Mouse (Mus musculus): ENCODE data around the gene Akap2. TPM values are rescaled to one million over a fixed set of nuclear protein-coding genes. Genes with fewer than 3 reads are reported as not detected.
A peak's percentile ranks its signal among the peaks of the same experiment; 100 is the strongest.

The Akap2 gene
- polyA plus RNA-seq, 1 experiment from 2014 or later = 38.2 TPM

DNA sequence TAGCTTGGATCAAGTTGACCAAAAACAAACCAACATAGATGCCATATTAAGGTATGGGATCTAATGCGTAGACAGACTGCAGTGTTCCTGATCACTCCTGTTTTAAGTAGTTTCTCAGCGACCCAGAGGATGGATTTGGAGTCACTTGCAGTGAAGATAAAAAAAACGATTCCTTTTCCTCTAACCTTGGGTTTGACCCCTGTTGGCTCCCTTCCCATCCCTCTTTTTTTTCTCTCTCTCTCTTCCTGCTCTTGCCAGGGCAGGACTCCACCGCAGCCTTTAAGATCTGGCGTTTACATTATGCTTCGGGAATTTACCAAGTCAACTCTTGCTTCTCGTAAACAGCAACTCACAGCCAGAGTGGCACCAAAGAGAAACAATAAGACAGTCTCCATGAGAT, 83.8 kb downstream of the Akap2 start:
- Histone ChIP-seq H3K9ac (ENCODE audit: low read depth, low read length) (no peak overlapping the region), H3K27ac (ENCODE audit: low read depth, low read length) (no peak overlapping the region), H3K9me3 (ENCODE audit: control insufficient read depth, low read length) (no peaks in the 10 kb centered on the region), H3K27me3 (ENCODE audit: control insufficient read depth, insufficient read depth, low read length) (no peaks in the 10 kb centered on the region), H3K36me3 (ENCODE audit: control insufficient read depth, insufficient read depth, low read length) (no peaks in the 10 kb centered on the region), H3K4me2 (replicated peaks; ENCODE audit: low read depth, low read length) (no peak overlapping the region), H3K4me1 (replicated peaks; ENCODE audit: control insufficient read depth, insufficient read depth, low read length) (no peaks in the 10 kb centered on the region), H3K4me3 (ENCODE audit: low read depth, low read length) (no peak overlapping the region)
- no peak for DNase-seq (ENCODE audit: low spot score)
- ATAC-seq (ENCODE audit: low FRiP score) = no peak
- WGBS = 85% methylated on average over 7 of the region's 7 CpGs

DNA sequence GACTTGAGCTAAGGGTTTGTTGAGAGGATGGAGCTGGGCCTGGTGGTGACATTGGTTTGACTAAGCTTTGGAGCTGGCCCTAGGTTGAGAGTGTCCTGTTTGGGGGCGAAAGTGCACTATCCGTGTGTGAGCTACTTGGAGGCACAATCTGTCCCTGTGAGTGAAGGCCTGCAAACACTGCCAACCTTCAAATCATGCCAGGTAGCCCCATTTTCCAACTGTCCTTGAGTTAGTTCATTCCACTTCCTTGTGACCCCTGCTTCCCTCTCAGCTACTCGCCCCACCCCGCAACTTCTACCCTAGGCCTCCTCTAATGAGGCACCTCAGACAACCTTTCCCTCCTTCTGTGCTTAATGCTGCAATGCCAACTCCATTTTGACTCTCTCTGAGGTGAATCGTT, 84.5 kb downstream of the Akap2 start:
- WGBS = 87% methylated on average over 5 of the region's 5 CpGs
- Histone ChIP-seq H3K9me3 (ENCODE audit: control insufficient read depth, low read length) (no peaks in the 10 kb centered on the region), H3K4me3 (ENCODE audit: low read depth, low read length) (no peak overlapping the region), H3K27me3 (ENCODE audit: control insufficient read depth, insufficient read depth, low read length) (no peaks in the 10 kb centered on the region), H3K4me1 (replicated peaks; ENCODE audit: control insufficient read depth, insufficient read depth, low read length) (no peaks in the 10 kb centered on the region), H3K9ac (ENCODE audit: low read depth, low read length) (no peak overlapping the region), H3K36me3 (ENCODE audit: control insufficient read depth, insufficient read depth, low read length) (no peaks in the 10 kb centered on the region), H3K27ac (ENCODE audit: low read depth, low read length) (no peak overlapping the region), H3K4me2 (replicated peaks; ENCODE audit: low read depth, low read length) (no peak overlapping the region)
- DNase-seq (ENCODE audit: low spot score) (no peak), ATAC-seq (ENCODE audit: low FRiP score) (no peak)

DNA sequence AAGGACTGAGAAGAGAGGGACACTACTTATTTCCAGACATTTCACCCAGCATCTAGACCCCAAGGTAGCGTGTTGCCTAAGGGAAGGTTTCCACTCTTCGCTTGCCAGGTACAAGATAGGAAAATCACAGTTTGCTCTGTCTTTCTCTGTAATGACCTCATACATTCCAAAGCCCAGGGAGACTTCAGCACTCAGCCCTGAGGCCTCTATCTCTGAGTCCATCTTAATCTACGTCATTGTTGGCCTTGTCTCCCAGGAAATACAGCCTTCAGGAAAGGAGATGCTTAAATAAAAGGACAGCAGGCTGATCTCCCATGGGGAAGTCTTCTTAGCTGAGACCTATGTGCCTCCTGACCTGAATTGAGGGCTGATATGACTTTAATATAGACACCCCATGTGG, 85.0 kb downstream of the Akap2 start:
- Histone ChIP-seq H3K4me3 (ENCODE audit: low read depth, low read length) (no peak overlapping the region), H3K4me1 (replicated peaks; ENCODE audit: control insufficient read depth, insufficient read depth, low read length) (no peaks in the 10 kb centered on the region), H3K4me2 (replicated peaks; ENCODE audit: low read depth, low read length) (no peak overlapping the region), H3K27me3 (ENCODE audit: control insufficient read depth, insufficient read depth, low read length) (no peaks in the 10 kb centered on the region), H3K9me3 (ENCODE audit: control insufficient read depth, low read length) (no peaks in the 10 kb centered on the region), H3K36me3 (ENCODE audit: control insufficient read depth, insufficient read depth, low read length) (no peaks in the 10 kb centered on the region), H3K9ac (ENCODE audit: low read depth, low read length) (no peak overlapping the region), H3K27ac (ENCODE audit: low read depth, low read length) (no peak overlapping the region)
- DNase-seq (ENCODE audit: low spot score) (no peak), ATAC-seq (ENCODE audit: low FRiP score) (no peak)
- 83% methylated on average over 3 of the region's 3 CpGs for WGBS

DNA sequence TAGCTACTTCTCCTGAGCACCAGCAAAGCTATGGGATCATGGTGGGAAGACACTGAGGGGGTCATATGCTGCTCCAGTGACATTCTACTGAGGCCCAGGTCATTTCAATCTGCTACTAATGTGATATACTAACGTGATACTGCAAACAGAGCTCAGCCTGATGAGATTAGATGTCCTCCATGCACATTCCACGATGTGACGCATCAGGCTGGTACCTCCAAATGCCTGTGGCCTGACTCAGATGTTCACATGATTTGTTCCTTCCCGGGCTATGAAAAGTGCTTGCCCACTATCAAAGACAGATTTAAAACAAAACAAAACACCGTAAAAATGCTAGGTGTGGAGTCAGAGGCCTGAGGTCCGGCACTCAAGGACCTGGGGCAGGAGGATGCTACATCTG, 87.4 kb downstream of the Akap2 start:
- H3K4me2 ChIP-seq (replicated peaks; ENCODE audit: low read depth, low read length) = no peak overlapping the region
- 89% methylated on average over 6 of the region's 6 CpGs for WGBS
- H3K36me3 ChIP-seq (ENCODE audit: control insufficient read depth, insufficient read depth, low read length) = no peaks in the 10 kb centered on the region
- no peak overlapping the region for H3K4me3 ChIP-seq (ENCODE audit: low read depth, low read length)
- H3K4me1 ChIP-seq (replicated peaks; ENCODE audit: control insufficient read depth, insufficient read depth, low read length) = no peaks in the 10 kb centered on the region
- H3K27me3 ChIP-seq (ENCODE audit: control insufficient read depth, insufficient read depth, low read length) = no peaks in the 10 kb centered on the region
- H3K9me3 ChIP-seq (ENCODE audit: control insufficient read depth, low read length) = no peaks in the 10 kb centered on the region
- H3K9ac ChIP-seq (ENCODE audit: low read depth, low read length) = no peak overlapping the region
- ATAC-seq (ENCODE audit: low FRiP score) (no peak), DNase-seq (ENCODE audit: low spot score) (no peak)
- H3K27ac ChIP-seq (ENCODE audit: low read depth, low read length) = no peak overlapping the region

DNA sequence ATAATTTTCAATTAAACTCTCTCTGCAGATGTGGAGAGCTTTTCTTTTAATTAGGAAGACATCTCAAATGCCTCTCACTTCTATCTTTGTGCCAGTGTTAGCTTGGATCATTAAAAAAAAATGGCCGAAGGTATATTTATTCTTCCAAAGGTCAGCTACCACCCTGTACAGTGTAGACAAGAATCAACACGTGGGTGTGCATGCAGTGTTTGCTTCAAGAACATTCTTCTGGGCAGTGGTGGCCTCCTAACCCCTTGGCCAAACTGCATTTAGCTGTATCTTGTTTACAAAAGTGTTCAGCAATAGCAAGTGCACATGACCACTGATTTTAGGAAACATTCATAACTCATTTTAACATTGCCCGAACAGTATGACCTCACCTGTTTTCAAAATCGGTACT, 92.0 kb downstream of the Akap2 start:
- Histone ChIP-seq H3K4me2 (replicated peaks; ENCODE audit: low read depth, low read length) (no peak overlapping the region), H3K9ac (ENCODE audit: low read depth, low read length) (no peak overlapping the region), H3K4me1 (replicated peaks; ENCODE audit: control insufficient read depth, insufficient read depth, low read length) (no peaks in the 10 kb centered on the region), H3K9me3 (ENCODE audit: control insufficient read depth, low read length) (no peaks in the 10 kb centered on the region), H3K36me3 (ENCODE audit: control insufficient read depth, insufficient read depth, low read length) (no peaks in the 10 kb centered on the region), H3K4me3 (ENCODE audit: low read depth, low read length) (no peak overlapping the region), H3K27me3 (ENCODE audit: control insufficient read depth, insufficient read depth, low read length) (no peaks in the 10 kb centered on the region), H3K27ac (ENCODE audit: low read depth, low read length) (no peak overlapping the region)
- ATAC-seq (ENCODE audit: low FRiP score) = no peak
- DNase-seq (ENCODE audit: low spot score) = no peak
- WGBS = 90% methylated on average over 4 of the region's 4 CpGs

DNA sequence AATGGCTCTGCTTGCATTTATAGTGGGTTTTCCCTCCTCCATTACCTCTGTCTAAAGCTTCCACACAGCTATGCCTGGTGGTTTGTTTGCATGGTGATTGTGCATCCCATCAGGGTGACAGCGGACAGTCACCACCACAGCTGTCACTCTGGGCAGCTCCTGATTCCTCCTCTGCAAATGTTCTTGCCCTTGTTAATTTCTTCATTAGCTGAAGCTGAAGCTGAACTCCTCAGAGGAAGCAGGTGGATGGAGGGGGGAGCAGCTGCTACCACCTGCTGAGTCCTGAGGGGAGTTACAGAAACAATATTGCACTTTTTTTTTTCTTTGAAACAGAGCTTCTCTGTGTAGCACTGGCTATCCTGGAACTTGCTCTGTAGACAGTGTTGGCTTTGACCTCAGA, 94.6 kb downstream of the Akap2 start:
- WGBS = 74% methylated on average over 1 of the region's 1 CpGs
- H3K36me3 ChIP-seq (ENCODE audit: control insufficient read depth, insufficient read depth, low read length) = no peaks in the 10 kb centered on the region
- H3K4me1 ChIP-seq (replicated peaks; ENCODE audit: control insufficient read depth, insufficient read depth, low read length) = no peaks in the 10 kb centered on the region
- H3K9ac ChIP-seq (ENCODE audit: low read depth, low read length) = no peak overlapping the region
- H3K9me3 ChIP-seq (ENCODE audit: control insufficient read depth, low read length) = no peaks in the 10 kb centered on the region
- no peak overlapping the region for H3K4me3 ChIP-seq (ENCODE audit: low read depth, low read length)
- no peak overlapping the region for H3K27ac ChIP-seq (ENCODE audit: low read depth, low read length)
- DNase-seq (ENCODE audit: low spot score) = no peak
- no peak for ATAC-seq (ENCODE audit: low FRiP score)
- no peaks in the 10 kb centered on the region for H3K27me3 ChIP-seq (ENCODE audit: control insufficient read depth, insufficient read depth, low read length)
- no peak overlapping the region for H3K4me2 ChIP-seq (replicated peaks; ENCODE audit: low read depth, low read length)

DNA sequence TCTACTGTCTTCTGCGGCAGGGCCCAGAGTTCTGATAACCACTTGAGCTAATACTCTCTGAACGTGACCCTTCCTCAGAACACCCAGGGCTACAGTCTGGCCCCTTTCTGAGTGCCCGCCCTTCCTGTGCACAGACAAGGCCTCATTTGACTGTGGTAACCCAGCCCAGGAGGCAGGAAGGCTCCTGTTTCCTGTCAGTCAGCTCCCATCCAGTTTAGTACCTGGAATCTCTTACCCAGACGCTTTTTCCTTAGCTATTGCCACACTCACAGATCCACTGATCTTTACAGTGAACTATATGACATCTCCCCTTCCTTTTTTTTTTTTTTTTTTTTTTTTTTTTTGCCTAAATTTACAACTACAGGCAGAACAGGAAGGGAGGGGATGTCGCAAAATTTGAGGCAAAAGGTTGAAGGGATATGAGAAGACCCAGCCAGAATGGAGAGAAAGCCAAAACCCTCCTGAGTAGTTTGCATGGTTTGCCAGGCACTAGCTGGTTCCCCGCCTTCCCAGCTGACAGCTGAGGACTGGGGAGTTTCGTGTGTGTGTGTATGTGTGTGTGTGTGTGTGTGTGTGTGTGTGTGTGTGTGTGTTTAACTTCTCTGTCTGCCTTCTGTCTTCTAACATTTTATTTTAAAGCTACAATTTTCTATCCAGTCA, 95.6 kb downstream of the Akap2 start:
- Histone ChIP-seq H3K27ac (ENCODE audit: low read depth, low read length) (peak overlapping the region; percentile 17; the same call in 1 of the 2 replicates), H3K4me2 (replicated peaks; ENCODE audit: low read depth, low read length) (no peak overlapping the region), H3K4me3 (ENCODE audit: low read depth, low read length) (no peak overlapping the region), H3K4me1 (replicated peaks; ENCODE audit: control insufficient read depth, insufficient read depth, low read length) (no peaks in the 10 kb centered on the region), H3K27me3 (ENCODE audit: control insufficient read depth, insufficient read depth, low read length) (no peaks in the 10 kb centered on the region), H3K9me3 (ENCODE audit: control insufficient read depth, low read length) (no peaks in the 10 kb centered on the region), H3K9ac (ENCODE audit: low read depth, low read length) (no peak overlapping the region), H3K36me3 (ENCODE audit: control insufficient read depth, insufficient read depth, low read length) (no peaks in the 10 kb centered on the region)
- ATAC-seq (ENCODE audit: low FRiP score) = no peak
- WGBS = 68% methylated on average over 7 of the region's 7 CpGs
- DNase-seq (ENCODE audit: low spot score) = no peak

DNA sequence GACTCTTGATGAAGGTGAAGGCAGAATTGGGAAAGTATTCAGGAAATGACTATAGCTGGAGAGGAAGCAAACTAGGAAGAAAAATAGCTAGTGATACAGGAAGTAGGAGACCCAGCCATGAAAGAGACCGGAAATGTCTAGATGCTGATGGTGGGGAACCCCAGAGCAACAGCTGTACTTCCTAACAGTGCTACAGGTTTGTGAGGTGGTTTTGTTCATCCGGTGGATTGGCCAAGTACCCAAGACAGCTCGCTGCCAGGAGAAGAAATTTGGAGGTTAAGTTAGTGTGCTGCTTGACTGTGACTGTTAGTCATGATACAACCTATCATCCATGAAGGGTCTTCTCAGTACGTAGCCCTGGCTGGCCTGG, 96.1 kb downstream of the Akap2 start:
- Histone ChIP-seq H3K27ac (ENCODE audit: low read depth, low read length) (no peak overlapping the region), H3K9me3 (ENCODE audit: control insufficient read depth, low read length) (no peaks in the 10 kb centered on the region), H3K9ac (ENCODE audit: low read depth, low read length) (no peak overlapping the region), H3K4me3 (ENCODE audit: low read depth, low read length) (no peak overlapping the region), H3K4me1 (replicated peaks; ENCODE audit: control insufficient read depth, insufficient read depth, low read length) (no peaks in the 10 kb centered on the region), H3K36me3 (ENCODE audit: control insufficient read depth, insufficient read depth, low read length) (no peaks in the 10 kb centered on the region), H3K27me3 (ENCODE audit: control insufficient read depth, insufficient read depth, low read length) (no peaks in the 10 kb centered on the region), H3K4me2 (replicated peaks; ENCODE audit: low read depth, low read length) (no peak overlapping the region)
- DNase-seq (ENCODE audit: low spot score) = no peak
- 90% methylated on average over 4 of the region's 4 CpGs for WGBS
- ATAC-seq (ENCODE audit: low FRiP score) = no peak

DNA sequence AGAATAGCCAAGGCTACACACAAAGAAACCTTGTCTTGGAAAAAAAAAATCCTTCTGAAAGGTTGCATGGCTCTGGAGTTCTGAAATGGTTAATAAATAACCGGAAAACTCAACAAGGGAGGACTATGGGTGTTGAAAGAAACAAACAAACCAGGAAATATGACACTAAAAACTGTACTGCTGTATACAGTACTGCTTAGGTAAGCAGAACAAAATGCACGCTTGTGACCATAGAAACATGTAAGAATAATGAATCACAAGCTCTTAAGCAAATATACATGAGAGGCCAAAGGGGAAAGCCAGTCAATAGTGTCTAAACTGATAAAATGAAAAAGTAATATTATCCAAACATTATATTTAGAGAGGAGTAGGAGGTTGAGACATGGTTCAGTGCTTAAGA, 97.9 kb downstream of the Akap2 start:
- no peak overlapping the region for H3K9ac ChIP-seq (ENCODE audit: low read depth, low read length)
- H3K4me1 ChIP-seq (replicated peaks; ENCODE audit: control insufficient read depth, insufficient read depth, low read length) = no peaks in the 10 kb centered on the region
- no peaks in the 10 kb centered on the region for H3K9me3 ChIP-seq (ENCODE audit: control insufficient read depth, low read length)
- H3K36me3 ChIP-seq (ENCODE audit: control insufficient read depth, insufficient read depth, low read length) = no peaks in the 10 kb centered on the region
- DNase-seq (ENCODE audit: low spot score) = no peak
- no peaks in the 10 kb centered on the region for H3K27me3 ChIP-seq (ENCODE audit: control insufficient read depth, insufficient read depth, low read length)
- H3K27ac ChIP-seq (ENCODE audit: low read depth, low read length) = no peak overlapping the region
- 86% methylated on average over 2 of the region's 2 CpGs for WGBS
- no peak overlapping the region for H3K4me2 ChIP-seq (replicated peaks; ENCODE audit: low read depth, low read length)
- ATAC-seq (ENCODE audit: low FRiP score) = no peak
- H3K4me3 ChIP-seq (ENCODE audit: low read depth, low read length) = no peak overlapping the region
